Mouse (Mus musculus): ENCODE measurements around the gene Bmp5. TPM values are rescaled to one million over a fixed set of nuclear protein-coding genes. Genes with fewer than 3 reads are reported as not detected.
A peak's percentile ranks its signal among the peaks of the same experiment; 100 is the strongest.

Bmp5 gene
- polyA plus RNA-seq (2016; fragmentation: Nextera tagmentation; extraction: Ambion mirVana), result 13.7 and 17.6 TPM in 2 replicates

DNA sequence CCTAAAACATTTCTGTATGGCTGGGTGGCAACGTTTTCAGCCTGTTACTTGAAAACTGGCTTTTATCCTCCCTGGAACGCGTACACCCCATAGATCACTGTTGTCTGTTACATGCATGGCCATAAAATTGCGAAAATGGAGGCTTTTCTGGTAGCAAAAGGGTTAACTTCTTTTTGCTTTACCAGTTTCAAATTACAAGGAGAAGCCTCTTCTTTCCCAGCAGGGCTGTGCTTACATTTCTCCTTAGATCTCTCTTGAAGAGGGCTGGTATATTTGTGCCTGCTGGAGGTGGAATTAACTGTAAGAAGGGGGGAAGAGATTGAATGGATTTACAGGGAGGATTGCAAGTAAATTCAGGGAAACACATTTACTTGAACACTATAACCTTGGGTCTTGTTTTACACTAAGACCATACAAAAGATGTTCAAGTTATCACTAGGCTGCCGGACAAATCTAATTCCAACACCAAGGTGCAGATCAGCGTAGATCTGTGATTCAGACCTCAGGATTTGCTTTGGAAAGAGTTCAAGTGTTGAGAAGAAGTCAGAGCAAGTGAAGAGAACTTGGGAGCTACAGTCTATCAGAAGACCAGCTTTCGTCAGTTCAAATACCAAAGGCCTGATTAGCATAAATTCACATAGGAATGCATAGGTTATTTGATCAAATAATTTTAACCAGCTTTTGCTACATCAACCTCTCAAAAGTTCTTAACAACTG lies at the start of gene Bmp5:
Bmp5 (plus strand) TSS at position 236 of the 717 bp plus-strand sequence.
- Histone ChIP-seq H3K36me3 (no peaks in the 10 kb centered on the region), H3K27ac (peak within 1 kb of the TSS; percentile 88)

DNA sequence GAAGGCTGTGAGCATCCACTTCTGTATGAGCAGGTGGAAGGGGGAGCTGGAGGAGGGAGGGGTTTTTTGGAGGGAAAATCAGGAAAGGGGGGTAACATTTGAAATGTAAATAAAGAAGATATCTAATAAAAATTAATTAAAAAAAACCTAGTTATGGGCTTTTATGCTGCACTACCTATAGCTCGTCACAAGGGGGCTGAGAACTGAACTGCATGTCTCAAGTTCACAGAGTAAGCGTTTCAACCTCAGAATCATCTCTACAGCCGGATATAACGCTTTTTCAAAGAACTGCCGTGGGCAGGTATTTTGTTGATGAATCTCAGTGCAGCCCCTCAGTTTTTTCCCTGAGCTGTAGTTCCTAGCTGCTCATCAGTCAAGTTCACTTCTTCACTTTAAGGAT lies 15.1 kb upstream of the Bmp5 start:
- Histone ChIP-seq H3K36me3 (no peaks in the 10 kb centered on the region), H3K4me3 (no peak overlapping the region), H3K27ac (no peak overlapping the region), H3K9me3 (no peaks in the 10 kb centered on the region), H3K27me3 (ENCODE audit: insufficient read depth, poor library complexity, severe bottlenecking) (no peaks in the 10 kb centered on the region), H3K4me1 (no peaks in the 10 kb centered on the region; the same call in 1 of the 2 replicates)
- WGBS, result 33% methylated on average over 5 of the region's 5 CpGs
- DNase-seq (ENCODE audit: low spot score), result no peak

More for the DNA sequence above, at the start of gene Bmp5:
- WGBS, result 21% methylated on average over 7 of the region's 7 CpGs
- 0 out of 2 replicates have a peak, but pooled peaks cover 6% of the 10 kb centered on the region for H3K4me1 ChIP-seq
- peak within 1 kb of the TSS; percentile 65 for H3K4me3 ChIP-seq
- no peaks in the 10 kb centered on the region for H3K27me3 ChIP-seq (ENCODE audit: insufficient read depth, poor library complexity, severe bottlenecking)
- H3K9me3 ChIP-seq, result no peaks in the 10 kb centered on the region
- no peak for DNase-seq (ENCODE audit: low spot score)

DNA sequence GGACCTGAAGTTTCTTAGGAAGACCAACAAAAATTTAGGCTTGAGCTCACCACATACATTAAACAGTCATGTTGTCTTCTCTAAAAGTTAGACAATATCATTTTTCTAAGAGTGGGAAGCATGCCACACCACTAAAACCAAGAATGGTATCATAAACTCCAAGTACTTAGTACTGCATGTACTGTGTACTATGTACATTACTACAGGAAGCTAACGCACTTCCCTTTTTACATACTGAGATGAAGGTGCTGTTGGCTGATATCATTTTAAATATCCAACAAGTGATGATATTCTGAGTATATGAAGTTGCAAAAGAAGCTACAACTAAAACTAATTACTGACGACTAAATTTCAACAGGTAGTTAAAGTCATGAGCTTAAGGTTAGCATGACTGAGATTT lies 13.6 kb upstream of the Bmp5 start:
- Histone ChIP-seq H3K36me3 (no peaks in the 10 kb centered on the region), H3K27me3 (ENCODE audit: insufficient read depth, poor library complexity, severe bottlenecking) (no peaks in the 10 kb centered on the region), H3K9me3 (no peaks in the 10 kb centered on the region), H3K4me3 (no peak overlapping the region), H3K27ac (no peak overlapping the region), H3K4me1 (peaks cover 8% of the 10 kb centered on the region)
- WGBS, result 90% methylated on average over 2 of the region's 2 CpGs
- no peak for DNase-seq (ENCODE audit: low spot score)

DNA sequence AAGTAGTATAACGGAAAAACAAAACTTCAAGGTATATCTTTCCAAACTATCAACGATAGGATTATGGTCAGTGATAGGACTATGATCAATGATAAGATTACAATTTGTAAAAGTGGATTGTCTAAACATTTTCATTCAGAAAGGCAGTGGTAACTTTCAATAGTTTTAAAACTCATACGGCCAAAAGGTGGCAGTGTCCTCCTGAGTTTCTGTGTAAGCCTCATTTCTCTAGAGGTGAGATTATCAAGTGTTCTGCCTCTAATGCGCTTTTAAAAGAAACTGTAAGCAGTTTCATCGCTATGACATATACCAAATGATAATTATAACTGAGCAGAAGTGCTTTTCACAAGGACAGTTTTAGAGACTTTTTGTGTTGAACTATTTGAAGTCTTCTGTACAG lies 12.7 kb upstream of the Bmp5 start:
- Histone ChIP-seq H3K36me3 (no peaks in the 10 kb centered on the region), H3K4me1 (peaks cover 8% of the 10 kb centered on the region), H3K4me3 (no peak overlapping the region), H3K9me3 (no peaks in the 10 kb centered on the region), H3K27ac (no peak overlapping the region), H3K27me3 (ENCODE audit: insufficient read depth, poor library complexity, severe bottlenecking) (no peaks in the 10 kb centered on the region)
- no peak for DNase-seq (ENCODE audit: low spot score)
- WGBS, result 30% methylated on average over 5 of the region's 5 CpGs

DNA sequence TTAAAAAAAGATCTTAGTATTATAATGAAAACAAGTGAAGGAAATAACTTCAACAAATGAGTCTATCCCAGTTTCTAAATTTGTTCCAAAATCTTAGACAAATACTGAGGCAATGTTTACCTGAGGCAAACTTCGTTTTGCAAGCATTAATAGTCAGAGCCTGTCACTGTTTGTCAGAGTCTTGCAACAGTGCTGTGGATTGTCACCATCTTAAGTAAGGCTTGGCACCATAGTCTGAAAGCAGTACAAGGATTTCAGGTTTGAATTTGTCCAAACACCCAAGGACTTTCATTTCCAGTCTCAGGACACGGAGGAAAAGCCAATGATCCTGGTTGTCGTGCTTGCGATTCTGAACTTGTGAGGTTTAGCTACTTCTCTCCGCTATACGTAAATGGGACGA lies 10.4 kb upstream of the Bmp5 start:
- no peak overlapping the region for H3K4me3 ChIP-seq
- DNase-seq (ENCODE audit: low spot score), result no peak
- H3K9me3 ChIP-seq, result no peaks in the 10 kb centered on the region
- WGBS, result 77% methylated on average over 7 of the region's 7 CpGs
- H3K36me3 ChIP-seq, result no peaks in the 10 kb centered on the region
- no peak overlapping the region for H3K27ac ChIP-seq
- H3K4me1 ChIP-seq, result peaks cover 15% of the 10 kb centered on the region
- no peaks in the 10 kb centered on the region for H3K27me3 ChIP-seq (ENCODE audit: insufficient read depth, poor library complexity, severe bottlenecking)

DNA sequence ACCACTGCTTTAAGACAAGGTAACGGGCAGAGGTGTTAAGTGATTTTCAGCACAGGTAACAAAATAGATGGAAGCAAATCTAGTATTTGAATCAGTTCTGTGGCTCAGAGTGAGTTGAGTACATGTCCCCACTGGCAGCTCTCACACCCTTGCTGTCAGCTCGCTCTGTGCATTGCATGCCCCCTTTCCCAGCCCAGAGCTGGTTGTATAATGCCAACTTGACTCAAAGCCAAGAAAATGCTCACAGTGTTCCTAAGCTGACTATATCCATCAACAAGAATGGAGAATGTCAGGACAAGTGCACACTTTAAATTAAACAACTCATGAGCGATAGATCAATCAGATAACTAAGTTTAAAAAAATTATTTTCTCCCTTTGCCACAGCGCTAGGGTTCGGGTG lies 8.6 kb upstream of the Bmp5 start:
- Histone ChIP-seq H3K27ac (no peak overlapping the region), H3K4me1 (peaks cover 15% of the 10 kb centered on the region), H3K4me3 (no peak overlapping the region), H3K27me3 (ENCODE audit: insufficient read depth, poor library complexity, severe bottlenecking) (no peaks in the 10 kb centered on the region), H3K9me3 (no peaks in the 10 kb centered on the region), H3K36me3 (no peaks in the 10 kb centered on the region)
- DNase-seq (ENCODE audit: low spot score), result no peak
- 77% methylated on average over 5 of the region's 5 CpGs for WGBS

DNA sequence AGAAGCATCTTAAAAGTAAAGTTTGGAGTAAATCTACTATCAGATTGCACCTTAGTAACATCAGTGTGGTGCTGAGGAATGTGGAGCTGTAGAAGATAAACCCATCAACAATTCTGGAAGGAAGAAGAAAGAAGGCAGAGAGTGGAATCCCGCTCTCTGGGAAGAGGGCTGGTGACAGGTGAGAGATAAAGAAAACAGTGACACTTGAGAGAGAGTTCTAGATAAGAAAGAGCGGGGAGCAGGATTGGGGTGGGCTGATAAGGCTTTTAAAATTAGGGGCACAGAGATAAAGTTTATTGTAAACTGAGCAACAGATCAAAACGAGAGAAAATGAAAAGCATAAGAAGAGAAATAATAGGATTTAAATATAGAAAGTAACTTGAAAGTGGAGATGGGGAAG lies 6.1 kb upstream of the Bmp5 start:
- H3K27me3 ChIP-seq (ENCODE audit: insufficient read depth, poor library complexity, severe bottlenecking), result no peaks in the 10 kb centered on the region
- peak overlapping the region; percentile 42; the same call in 1 of the 2 replicates for H3K27ac ChIP-seq
- no peaks in the 10 kb centered on the region for H3K36me3 ChIP-seq
- 4% methylated on average over 3 of the region's 3 CpGs for WGBS
- H3K4me3 ChIP-seq, result peak overlapping the region; percentile 39
- no peaks in the 10 kb centered on the region for H3K9me3 ChIP-seq
- peaks cover 17% of the 10 kb centered on the region for H3K4me1 ChIP-seq
- no peak for DNase-seq (ENCODE audit: low spot score)

DNA sequence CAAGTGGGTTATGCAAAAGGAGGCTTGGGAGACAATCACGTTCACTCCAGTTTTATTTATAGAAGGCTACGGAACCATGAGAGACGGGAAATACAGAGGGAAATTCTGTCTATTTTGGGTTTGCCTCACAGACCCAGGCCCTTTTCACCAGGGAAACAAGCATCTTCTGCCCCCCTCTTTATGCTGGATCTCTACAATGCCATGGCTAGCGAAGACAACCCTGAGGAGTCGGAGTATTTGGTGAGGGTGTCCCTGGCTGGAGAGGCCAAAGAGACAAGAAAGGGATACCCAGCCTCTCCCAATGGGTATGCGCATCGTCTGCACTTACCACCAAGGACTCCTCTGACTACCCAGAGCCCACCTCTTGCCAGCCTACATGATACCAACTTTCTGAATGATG lies 989 bp downstream of the Bmp5 start:
- no peak for DNase-seq (ENCODE audit: low spot score)
- Histone ChIP-seq H3K9me3 (no peaks in the 10 kb centered on the region), H3K27me3 (ENCODE audit: insufficient read depth, poor library complexity, severe bottlenecking) (no peaks in the 10 kb centered on the region), H3K4me3 (peak overlapping the region; percentile 65), H3K27ac (peak overlapping the region; percentile 88), H3K4me1 (peaks cover 6% of the 10 kb centered on the region; the same call in 1 of the 2 replicates), H3K36me3 (no peaks in the 10 kb centered on the region)
- WGBS, result 18% methylated on average over 7 of the region's 7 CpGs

DNA sequence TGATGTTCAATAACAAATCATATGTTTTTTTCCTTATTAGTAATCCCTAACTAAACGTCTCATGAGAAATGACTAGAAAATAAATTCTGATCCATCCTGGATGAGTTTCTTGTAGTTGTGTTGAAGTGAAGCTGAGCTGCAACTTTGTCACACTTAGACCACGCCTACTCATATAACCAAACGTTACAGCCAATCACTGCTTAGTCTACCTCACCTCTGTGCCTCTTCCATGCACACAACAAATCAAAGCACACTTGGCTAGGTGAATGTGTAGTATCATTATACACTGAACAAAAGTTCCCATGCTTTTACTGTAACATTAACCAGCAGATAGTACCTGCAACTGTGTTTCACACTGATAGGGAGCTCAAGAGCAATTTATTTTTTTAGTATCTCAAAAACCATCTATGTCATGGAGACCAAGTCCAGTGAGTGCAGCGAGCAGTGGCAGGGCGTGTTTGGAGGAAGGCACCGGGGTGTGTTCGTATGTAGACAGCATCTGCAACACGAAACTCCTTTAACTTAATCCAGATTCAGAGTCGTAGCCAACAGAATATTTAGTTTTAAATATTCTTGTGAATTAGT lies 3.7 kb downstream of the Bmp5 start:
- no peaks in the 10 kb centered on the region for H3K9me3 ChIP-seq
- peak overlapping the region; percentile 65 for H3K4me3 ChIP-seq
- no peaks in the 10 kb centered on the region for H3K36me3 ChIP-seq
- 44% methylated on average over 9 of the region's 9 CpGs for WGBS
- peaks cover 24% of the 10 kb centered on the region for H3K4me1 ChIP-seq
- DNase-seq (ENCODE audit: low spot score), result no peak
- peak overlapping the region; percentile 44; the same call in 1 of the 2 replicates for H3K27ac ChIP-seq
- H3K27me3 ChIP-seq (ENCODE audit: insufficient read depth, poor library complexity, severe bottlenecking), result no peaks in the 10 kb centered on the region

DNA sequence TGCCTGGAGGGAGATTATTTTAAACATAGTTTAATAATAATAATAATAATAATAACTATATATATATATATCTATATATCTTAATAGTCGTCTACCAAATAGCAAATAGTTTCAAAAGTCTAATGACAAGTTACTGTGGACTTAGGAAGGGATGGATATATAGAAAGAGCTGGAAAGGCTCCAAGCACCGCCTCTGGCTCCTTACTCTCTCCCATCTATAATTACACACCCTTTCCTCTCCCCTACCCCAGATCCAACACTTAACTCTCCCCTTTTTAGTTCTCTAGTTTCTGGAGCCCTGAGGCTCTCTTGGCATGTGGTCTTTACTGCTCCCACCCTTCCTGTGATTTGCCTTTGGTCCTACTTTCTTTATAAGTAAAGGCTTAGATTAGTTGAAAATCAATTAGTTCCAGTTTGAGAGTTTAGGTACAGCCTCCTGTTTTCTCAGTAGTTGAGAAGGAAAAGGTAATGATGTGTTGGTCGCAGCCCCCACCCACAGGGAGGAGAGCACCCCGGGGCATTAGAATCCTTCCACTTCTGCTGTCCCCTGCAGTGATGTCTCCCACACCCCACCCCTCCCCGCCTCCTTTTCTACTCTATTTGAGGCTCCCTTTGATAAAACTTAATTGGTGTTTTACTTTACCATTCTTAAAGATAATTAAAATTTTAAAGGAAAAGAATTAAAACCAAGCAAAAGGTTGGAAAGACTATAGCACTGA lies 5.6 kb downstream of the Bmp5 start:
- H3K27ac ChIP-seq, result peak overlapping the region; percentile 67
- 19% methylated on average over 5 of the region's 5 CpGs for WGBS
- H3K4me3 ChIP-seq, result peak overlapping the region; percentile 20
- no peaks in the 10 kb centered on the region for H3K9me3 ChIP-seq
- no peaks in the 10 kb centered on the region for H3K27me3 ChIP-seq (ENCODE audit: insufficient read depth, poor library complexity, severe bottlenecking)
- DNase-seq (ENCODE audit: low spot score), result no peak
- H3K36me3 ChIP-seq, result no peaks in the 10 kb centered on the region
- H3K4me1 ChIP-seq, result peaks cover 19% of the 10 kb centered on the region

DNA sequence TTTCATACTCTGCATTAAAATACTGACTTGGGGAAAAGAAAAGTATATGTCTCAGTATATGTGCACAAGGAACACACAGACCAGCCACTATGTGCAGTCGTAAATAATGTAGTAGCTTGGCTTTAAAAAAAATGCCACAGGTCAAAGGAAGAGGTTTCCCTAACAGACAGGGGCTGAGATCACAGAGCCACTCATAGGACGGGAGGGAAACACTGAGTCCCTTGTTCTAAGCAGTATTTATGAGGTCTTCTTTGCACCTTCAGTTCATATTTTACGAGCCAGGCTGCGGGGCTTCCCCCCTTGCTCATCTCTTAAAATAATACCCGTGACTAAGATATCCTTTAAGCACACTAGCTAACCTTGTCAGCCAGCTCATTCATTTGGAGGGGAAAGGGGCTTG lies 6.4 kb downstream of the Bmp5 start:
- H3K27ac ChIP-seq, result peak overlapping the region; percentile 67; the same call in 1 of the 2 replicates
- H3K4me3 ChIP-seq, result peak overlapping the region; percentile 20
- no peaks in the 10 kb centered on the region for H3K36me3 ChIP-seq
- peaks cover 19% of the 10 kb centered on the region for H3K4me1 ChIP-seq
- H3K27me3 ChIP-seq (ENCODE audit: insufficient read depth, poor library complexity, severe bottlenecking), result no peaks in the 10 kb centered on the region
- WGBS, result 35% methylated on average over 5 of the region's 5 CpGs
- no peak for DNase-seq (ENCODE audit: low spot score)
- no peaks in the 10 kb centered on the region for H3K9me3 ChIP-seq

DNA sequence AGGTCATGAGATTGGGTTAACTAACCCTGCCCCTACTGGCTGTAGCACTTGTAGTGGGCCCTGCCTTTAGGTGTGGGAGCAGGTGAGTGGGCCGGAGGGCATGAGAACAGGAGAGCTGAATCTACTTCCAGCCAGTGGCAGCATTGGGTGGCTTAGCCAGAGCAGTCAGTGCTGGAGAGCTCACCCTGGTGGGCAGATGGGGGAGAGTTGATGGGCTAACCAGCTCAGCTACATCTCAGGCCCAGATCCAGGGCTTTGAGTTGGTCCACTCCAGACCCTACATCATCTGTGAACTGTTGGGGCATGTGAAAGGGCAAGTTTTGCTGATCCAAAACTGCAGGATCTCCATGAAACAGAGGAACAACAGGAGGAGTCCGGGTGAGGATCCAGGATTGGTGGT lies 8.4 kb downstream of the Bmp5 start:
- no peak for DNase-seq (ENCODE audit: low spot score)
- 88% methylated on average over 2 of the region's 2 CpGs for WGBS

DNA sequence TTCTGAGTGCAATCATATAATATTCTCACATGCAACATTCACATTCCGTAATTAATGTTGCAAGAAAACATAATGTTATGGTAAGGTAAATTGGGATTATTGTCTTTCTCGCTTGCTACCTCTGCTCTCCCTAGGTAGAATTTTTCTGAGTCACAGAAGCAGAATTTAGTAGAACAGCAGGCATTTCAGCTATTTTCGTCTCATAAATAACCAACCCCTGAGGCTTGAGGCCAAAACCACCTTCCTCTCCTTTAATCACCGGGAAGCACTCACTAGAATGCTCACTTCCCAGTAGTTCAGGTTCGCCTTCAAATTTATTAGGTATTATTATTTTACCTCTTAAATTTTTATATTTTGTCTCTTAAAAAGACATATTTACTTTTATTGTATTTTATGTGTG lies 10.8 kb downstream of the Bmp5 start:
- Histone ChIP-seq H3K4me1 (peaks cover 22% of the 10 kb centered on the region), H3K27me3 (ENCODE audit: insufficient read depth, poor library complexity, severe bottlenecking) (no peaks in the 10 kb centered on the region), H3K4me3 (no peak overlapping the region), H3K27ac (no peak overlapping the region), H3K9me3 (no peaks in the 10 kb centered on the region), H3K36me3 (0 out of 2 replicates have a peak, but pooled peaks cover 5% of the 10 kb centered on the region)
- 87% methylated on average over 5 of the region's 5 CpGs for WGBS
- DNase-seq (ENCODE audit: low spot score), result no peak

More for the DNA sequence above, 8.4 kb downstream of the Bmp5 start:
- peaks cover 22% of the 10 kb centered on the region for H3K4me1 ChIP-seq
- H3K36me3 ChIP-seq, result 0 out of 2 replicates have a peak, but pooled peaks cover 5% of the 10 kb centered on the region
- no peaks in the 10 kb centered on the region for H3K27me3 ChIP-seq (ENCODE audit: insufficient read depth, poor library complexity, severe bottlenecking)
- no peaks in the 10 kb centered on the region for H3K9me3 ChIP-seq
- no peak overlapping the region for H3K4me3 ChIP-seq
- peak overlapping the region; percentile 29; the same call in 1 of the 2 replicates for H3K27ac ChIP-seq
